Mouse (Mus musculus) 3T3-L1 (cell line): ENCODE data around the gene Slc39a5.

ENCODE experiments used
- DNase-seq: peaks from one replicate; pipeline ENCODE4 v3.0.0-alpha.2; 2015; ENCODE audit warnings: low read depth, low spot score

The Slc39a5 gene

GRCm38 (mm10) chr10:128401056-128401455 lies at the start of gene Slc39a5:
Gene Slc39a5 (minus strand): TSS chr10:128401229.
- no peak for DNase-seq

DNA sequence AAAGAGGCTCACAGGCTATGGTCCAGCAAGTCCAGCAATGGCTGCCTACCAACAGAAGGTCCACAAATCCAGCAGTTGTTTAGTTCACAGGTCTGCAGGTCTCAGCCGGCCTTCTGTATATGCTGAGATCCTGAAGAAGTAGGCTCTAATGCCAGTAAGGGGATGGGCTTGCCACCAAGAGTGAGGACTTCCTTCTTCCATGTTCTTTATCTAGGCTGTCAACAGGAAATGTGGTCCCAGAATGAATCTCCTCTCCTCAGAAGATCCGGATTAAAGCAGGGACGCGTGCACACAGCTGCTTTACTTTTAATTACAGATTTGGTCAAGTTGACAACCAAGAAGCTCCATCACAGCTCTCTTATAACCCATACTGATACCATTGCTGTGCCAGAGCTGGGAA lies 44.4 kb upstream of the Slc39a5 start:
- DNase-seq, result no peak

GRCm38 (mm10) chr10:128444354-128444753 lies 43.3 kb upstream of the Slc39a5 start:
- DNase-seq, result no peak

DNA sequence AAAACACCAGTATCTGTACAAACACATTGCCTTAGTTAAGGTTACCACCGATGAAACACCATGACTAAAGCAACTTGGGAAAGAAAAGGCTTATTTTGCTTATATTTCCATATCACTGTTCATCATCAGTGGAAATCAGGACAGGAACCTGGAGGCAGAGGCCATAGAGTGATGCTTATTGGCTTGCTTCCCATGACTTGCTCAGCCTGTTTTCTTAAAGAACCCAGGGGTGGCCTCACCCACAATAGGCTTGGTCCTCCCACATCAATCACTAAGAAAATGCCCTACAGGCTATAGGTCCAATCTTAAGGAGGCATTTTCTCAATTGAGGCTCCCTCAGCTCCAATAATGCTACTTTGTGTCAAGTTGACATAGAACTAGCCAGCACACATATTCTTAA lies 41.7 kb upstream of the Slc39a5 start:
- no peak for DNase-seq

DNA sequence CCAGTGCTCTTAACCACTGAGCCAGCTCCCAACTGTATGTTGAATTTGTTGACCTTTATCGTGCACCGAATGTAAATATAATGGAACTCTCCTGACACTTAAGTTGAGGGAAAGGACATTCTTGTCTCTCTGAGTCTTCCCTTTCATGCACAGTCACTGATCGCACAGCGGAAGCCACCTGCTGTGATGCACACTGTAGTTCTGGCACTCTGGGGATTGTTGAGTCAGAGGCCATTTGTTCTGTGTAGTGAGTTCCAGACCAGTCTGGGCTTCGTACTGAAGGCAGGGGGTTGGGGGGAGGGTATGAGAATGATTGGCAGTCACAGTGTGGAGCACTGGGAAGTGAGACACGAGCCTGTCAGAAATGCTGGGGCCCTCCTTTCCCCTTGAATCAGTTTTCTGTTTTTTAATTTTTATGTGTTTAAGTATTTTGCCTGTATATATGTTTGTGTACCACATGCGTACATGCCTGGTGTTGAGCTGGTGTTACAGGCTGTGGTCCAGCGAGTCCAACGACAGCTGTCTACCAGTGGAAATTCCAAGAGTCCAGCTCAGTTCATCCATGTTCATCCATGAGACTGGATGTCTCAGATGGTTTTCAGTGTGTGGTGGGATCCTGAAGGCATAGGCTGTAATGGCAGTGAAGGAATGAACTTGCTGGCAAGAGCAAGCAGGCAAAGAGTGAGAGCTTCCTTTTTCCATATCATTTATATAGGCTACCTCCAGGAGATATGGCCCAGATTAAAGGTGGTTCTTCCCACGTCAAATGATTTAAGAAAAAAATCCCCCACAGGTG lies 40.5 kb upstream of the Slc39a5 start:
- no peak for DNase-seq

DNA sequence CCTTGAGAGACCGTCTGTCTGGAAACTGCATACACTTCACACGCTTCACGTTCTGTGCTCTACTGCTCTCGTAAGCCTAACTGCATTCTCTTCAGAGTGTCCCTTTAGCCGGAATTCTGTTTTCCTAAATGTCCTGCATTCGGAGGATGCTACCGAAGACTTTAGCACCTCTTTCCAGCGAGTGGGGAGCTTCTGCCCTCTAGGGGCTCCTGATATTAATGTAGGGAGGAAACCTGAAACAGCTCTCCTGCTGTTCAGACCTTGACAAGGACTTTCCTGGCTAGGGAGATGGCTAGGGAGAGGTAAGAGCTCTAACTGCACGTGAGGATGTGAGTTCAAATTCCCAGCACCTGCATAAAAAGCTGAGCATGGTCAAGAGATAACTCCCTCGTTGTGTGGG lies 39.4 kb upstream of the Slc39a5 start:
- DNase-seq, result peak; percentile 32

- no peak for DNase-seq
Observed at GRCm38 (mm10) chr10:128438675-128439279, 37.7 kb upstream of the Slc39a5 start.

GRCm38 (mm10) chr10:128436376-128436775 lies 35.3 kb upstream of the Slc39a5 start:
- DNase-seq, result no peak

DNA sequence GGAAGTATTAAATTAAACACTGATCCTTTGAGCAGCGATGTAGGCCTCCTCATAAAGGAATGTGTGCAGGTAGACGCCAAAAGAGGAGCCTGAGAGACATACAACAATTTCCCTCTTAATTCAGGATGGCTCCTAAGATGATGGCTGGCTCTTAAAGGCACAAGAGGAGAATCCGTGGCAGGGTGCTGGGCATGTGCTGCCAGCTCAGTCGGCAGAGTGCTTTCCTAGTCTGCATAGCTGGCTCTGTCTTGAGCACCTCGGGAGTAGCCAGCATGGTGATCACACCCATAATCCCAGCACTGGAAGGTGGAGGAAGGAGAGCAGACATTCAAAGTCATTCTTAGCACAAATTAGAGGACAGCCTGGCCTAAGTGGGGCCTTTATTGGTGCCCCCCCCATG lies 34.8 kb upstream of the Slc39a5 start:
- no peak for DNase-seq

DNA sequence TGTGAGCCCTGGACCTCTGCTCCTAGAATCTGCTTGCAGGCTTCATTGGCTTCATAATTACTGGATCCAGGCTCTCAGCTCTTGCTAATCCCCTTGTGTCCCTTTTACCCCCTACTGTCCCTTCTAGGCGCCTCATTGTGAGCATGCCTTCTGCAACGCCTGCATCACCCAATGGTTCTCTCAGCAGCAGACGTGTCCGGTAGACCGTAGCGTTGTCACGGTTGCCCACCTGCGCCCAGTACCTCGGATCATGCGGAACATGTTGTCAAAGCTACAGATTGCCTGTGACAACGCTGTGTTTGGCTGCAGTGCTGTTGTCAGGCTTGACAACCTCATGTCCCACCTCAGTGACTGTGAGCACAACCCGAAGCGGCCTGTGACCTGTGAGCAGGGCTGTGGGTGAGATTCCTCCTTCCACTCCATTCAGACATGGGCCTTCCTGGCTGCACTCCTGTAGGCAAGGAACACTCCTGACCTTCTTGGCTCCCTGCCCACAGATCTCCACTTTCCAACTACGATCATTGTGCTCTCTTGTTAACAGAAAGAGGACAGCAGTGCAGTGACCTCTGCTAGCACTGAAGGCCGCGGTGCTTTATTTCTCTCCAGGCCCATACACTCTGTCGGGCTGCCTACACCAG lies 34.3 kb upstream of the Slc39a5 start:
- no peak for DNase-seq

- DNase-seq, result no peak
Observed at GRCm38 (mm10) chr10:128434681-128435080, 33.7 kb upstream of the Slc39a5 start.

- DNase-seq, result no peak
Observed at GRCm38 (mm10) chr10:128433417-128433816, 32.4 kb upstream of the Slc39a5 start.

DNA sequence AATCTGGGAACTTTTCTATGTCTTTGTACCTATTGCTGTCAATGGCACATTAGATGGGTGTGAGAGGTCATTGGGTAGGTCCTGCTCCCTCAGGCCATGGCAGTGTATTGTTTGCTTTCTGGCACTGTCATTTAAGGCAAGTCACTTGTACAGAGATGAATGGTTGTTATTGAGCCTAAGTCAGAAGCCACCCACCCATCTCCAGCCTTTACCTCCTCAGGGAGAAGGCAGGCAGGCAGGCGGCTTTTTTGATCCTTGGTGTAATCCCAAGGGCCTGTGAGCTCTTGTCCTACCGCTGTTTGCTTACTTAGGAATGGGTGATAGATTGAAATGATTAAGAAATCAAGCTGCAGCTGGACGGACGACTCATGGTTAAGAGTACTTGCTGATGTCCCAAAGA lies 28.4 kb upstream of the Slc39a5 start:
- no peak for DNase-seq

GRCm38 (mm10) chr10:128429052-128429451 lies 28.0 kb upstream of the Slc39a5 start:
- no peak for DNase-seq

DNA sequence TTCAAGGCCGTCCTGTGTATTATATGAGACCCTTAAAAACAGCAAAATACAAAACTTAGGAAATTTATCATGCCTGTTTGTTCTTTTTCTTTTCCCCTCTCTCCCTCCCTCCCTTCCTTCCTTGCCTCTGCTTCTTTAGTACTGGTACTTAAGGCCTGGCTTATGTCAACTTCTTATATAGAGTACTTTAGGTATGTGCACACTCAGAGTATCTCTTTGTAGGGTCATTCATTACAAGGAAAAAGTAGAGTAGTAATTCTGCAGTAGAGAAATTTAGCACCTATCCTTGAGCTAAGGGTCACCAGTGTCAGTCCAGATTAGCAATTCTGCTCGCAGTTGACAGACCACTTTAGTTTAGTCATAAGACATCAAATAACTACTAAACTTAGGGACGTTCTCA lies 24.2 kb upstream of the Slc39a5 start:
- DNase-seq, result no peak

GRCm38 (mm10) chr10:128424604-128425003 lies 23.6 kb upstream of the Slc39a5 start:
- DNase-seq, result no peak

- no peak for DNase-seq
Observed at GRCm38 (mm10) chr10:128422426-128422825, 21.4 kb upstream of the Slc39a5 start.

GRCm38 (mm10) chr10:128414848-128415247 lies 13.8 kb upstream of the Slc39a5 start:
- DNase-seq, result no peak

GRCm38 (mm10) chr10:128413076-128413475 lies 12.0 kb upstream of the Slc39a5 start:
- no peak for DNase-seq

- peak; percentile 13 for DNase-seq
Observed at GRCm38 (mm10) chr10:128412558-128412957, 11.5 kb upstream of the Slc39a5 start.

GRCm38 (mm10) chr10:128412055-128412381 lies 11.0 kb upstream of the Slc39a5 start:
- DNase-seq, result peak; percentile 61

GRCm38 (mm10) chr10:128411211-128412054 lies 10.4 kb upstream of the Slc39a5 start, which contains the start of the genes Nabp2 and Rnf41:
Gene Nabp2 (minus strand): TSS chr10:128411492.
Gene Rnf41 (plus strand): TSS chr10:128411657.
- peak; percentile 97 for DNase-seq
